Mouse (Mus musculus): Measurements from ENCODE around the gene Garnl3.

The Garnl3 gene

GRCm38 (mm10) chr2:32966184-32966688, 165.2 kb downstream of the Garnl3 start:
- no peak for DNase-seq

DNA sequence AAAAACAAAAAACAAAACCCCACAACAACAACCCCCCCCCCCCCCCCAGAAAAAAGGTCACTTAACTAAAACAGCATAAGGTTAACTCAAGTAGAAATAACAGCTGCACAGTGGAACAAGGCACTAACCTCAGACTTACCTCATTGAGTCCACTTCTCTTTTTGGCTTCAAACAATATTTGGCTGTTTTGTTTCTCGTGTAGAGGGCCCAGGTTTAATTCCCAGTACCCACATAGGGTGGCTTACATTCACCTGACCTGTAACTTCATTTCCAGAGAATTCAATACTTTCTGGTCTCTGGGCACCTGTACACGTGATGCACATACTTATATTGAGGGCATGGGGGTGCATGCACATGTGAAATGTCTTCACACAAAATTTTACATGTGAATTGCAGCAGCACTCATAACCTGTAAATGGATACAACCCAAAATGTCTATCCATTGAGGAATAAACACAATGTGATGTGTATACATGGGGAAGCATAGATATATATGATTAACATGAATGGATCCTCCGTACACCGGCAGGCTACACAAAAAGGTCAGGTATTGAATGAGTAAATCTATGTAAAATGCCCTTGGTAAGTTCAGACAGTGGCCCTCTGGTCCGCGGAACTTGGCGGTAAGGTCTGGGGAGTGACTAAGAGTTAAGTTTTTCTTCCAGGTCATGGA, 165.8 kb downstream of the Garnl3 start:
- DNase-seq, result no peak

GRCm38 (mm10) chr2:32964659-32965457, 166.6 kb downstream of the Garnl3 start:
- no peak for DNase-seq

DNA sequence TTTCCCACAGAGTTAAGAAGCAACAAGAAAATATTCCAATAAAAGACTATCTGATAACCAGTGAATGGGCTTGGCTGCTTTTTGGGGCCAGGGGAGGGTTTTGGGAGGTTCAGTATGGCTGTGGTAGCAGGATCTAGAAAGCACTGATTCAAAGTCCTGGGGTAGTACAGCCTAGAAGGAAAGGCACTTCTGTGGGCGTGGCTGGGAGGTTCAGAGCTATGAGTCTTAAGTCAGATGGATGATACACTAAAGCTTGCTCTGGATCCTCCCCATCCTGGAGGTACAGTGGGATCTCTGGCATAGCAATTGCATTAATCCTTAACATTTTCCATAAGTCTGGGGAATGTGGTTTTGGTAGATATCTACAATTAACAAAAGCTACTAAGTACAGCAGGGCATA, 167.5 kb downstream of the Garnl3 start:
- DNase-seq, result no peak

GRCm38 (mm10) chr2:32963544-32963943, 167.9 kb downstream of the Garnl3 start:
- DNase-seq, result no peak

DNA sequence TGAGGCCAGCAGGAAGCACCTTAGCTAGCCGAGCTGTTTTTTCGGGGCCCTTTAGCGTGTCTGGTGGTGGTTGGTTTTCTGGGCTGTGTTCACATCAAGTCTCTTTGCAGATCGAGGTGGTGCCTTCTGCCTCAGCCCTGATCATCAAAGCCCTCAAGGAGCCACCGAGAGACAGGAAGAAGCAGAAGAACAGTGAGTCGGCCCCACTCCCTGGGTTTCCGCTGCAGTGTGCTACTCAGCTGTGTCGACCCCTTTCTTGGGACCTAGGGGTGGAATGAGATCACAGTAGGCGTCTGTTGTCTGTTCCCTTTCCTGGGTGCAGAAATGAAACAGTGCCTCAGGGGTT, 168.6 kb downstream of the Garnl3 start:
- DNase-seq, result no peak

DNA sequence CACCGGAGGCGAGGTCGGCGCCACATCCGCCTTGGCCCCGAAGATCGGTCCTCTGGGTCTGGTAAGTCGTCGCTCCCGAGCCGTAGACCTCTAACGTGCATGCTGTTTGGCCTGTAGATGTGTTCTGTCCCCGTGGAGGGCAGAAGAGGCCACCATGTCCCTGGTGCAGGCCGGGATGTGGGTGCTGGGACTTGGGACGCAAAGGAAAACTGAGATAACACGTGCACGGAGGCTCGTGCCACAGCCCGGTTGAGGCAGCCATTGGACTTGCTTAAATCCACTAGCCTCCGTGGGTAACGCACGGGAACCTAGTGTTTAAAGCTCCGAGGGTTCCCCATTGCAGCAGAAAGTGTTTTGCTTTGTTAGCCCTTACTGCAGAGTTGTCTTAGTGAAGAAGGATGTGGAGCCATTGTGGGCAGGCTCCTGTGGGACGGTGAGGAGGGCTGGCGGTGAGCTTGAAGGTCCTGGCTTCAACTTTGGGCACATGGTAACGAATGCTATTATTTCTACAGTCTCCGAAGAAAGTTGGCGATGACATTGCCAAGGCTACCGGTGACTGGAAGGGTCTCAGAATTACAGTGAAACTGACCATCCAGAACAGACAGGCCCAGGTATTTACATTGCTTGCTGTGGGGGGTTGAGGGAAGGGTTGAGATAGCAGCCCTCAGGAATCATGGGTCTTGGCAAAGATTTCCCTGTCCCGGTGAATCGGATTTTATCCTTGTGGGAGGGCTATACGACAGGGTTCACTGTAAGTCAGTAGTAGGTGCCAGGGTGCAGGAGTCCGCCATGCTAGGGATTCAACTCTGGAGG, 169.2 kb downstream of the Garnl3 start:
- DNase-seq, result no peak

DNA sequence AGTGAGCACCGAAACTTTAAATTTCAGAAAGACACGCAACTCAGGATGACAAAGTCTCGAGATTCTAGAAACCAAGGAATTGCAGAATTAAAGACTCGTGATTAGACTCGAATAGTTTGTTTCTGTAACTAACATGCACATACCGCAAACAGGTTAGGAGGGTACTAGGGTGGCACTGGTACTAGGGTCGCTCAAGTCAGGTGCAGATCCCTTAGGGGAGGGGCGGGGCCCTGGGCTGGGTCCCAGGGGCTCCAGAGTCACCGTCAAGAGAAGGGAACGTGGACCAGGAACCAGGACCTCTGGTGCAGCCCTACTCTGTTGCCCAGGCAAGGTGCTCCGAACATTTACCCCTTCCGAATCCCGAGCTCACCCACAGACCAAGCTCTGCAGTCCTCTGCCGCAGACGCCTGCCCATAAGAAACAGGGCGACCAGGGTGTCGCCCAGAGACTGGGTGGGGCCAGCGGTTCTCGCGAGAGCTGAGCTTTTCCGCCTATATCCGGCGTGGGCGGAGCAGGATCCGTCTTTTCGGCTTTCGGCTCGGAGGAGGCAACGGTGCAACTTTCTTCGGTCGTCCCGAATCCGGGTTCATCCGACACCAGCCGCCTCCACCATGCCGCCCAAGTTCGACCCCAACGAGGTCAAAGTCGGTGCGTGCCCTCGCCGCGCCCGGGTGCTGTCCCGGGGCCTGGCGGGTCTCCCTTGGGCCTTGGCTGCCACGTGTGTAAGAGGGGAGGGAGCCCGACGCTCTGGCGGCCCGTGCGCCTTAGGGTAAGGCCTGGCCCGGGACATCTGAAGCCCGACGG, 170.1 kb downstream of the Garnl3 start, which contains the start of the genes Rpl12 and Lrsam1:
Gene Rpl12 (plus strand): TSS at position 368 of the 804 bp plus-strand sequence.
Gene Lrsam1 (minus strand): TSS at position 423 of the 804 bp plus-strand sequence.
- peak; percentile 98 for DNase-seq

- DNase-seq, result no peak
Measured at GRCm38 (mm10) chr2:32960273-32960672, 171.2 kb downstream of the Garnl3 start.

- peak; percentile 44 for DNase-seq
Measured at GRCm38 (mm10) chr2:32957344-32957743, 174.1 kb downstream of the Garnl3 start.

DNA sequence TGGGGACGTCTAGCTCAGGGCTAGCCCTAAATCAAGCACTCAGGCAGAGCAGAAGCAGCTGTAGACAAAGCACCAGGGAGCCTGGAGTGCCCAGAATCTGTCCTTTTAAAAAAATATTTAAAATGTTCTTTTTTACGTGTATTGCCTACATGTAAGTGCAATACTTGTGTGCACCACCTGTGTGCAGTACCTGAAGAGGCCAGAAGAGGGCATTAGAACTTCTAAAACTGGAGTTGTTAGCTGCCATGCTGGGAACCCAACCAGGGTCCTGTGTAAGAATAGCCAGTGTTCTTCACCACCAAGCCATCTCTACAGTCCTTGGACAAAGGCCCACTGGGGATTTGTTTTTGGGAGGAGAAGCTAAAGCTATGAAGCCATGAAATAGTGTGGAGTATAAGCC, 176.9 kb downstream of the Garnl3 start:
- no peak for DNase-seq

GRCm38 (mm10) chr2:32947454-32947853, 184.0 kb downstream of the Garnl3 start:
- no peak for DNase-seq

GRCm38 (mm10) chr2:32940483-32940882, 191.0 kb downstream of the Garnl3 start:
- DNase-seq, result no peak

DNA sequence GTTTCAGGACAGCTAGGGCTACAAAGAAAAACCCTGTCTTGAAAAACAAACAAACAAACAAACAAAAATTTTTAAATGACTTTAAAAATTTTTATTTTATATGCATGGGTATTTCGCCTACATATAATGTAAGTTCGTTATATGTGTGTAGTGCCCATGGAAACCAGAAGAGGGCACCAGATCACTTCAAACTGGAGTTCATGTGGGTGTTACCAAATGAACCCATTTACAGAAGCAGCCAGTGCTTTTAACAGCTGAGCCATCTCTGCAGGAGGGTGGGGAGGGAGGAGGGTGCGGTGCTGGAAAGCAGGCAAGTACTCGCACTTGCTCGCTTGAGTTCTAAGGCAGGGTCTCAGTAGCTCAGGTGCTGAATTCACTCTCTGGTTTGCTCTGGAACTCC, 192.0 kb downstream of the Garnl3 start:
- DNase-seq, result peak; percentile 73

GRCm38 (mm10) chr2:32938741-32939140, 192.7 kb downstream of the Garnl3 start:
- DNase-seq, result no peak
